Mouse (Mus musculus): ENCODE results near the gene Gm49320.
A peak's percentile ranks its signal among the peaks of the same experiment; 100 is the strongest.

The Gm49320 gene

GRCm38 (mm10) chr8:4259125-4259804, 20.6 kb downstream of the Gm49320 start, which contains the start of gene Ctxn1:
Ctxn1 (minus strand) TSS chr8:4259274.
- peak; percentile 94 for DNase-seq

GRCm38 (mm10) chr8:4259805-4260170, 21.1 kb downstream of the Gm49320 start:
- DNase-seq: no peak

- no peak for DNase-seq
Observed at GRCm38 (mm10) chr8:4263105-4263791, 24.6 kb downstream of the Gm49320 start.

- DNase-seq: no peak
Observed at GRCm38 (mm10) chr8:4265160-4265914, 26.7 kb downstream of the Gm49320 start.

- no peak for DNase-seq
Observed at GRCm38 (mm10) chr8:4267627-4268026, 29.0 kb downstream of the Gm49320 start.

GRCm38 (mm10) chr8:4269609-4270008, 30.9 kb downstream of the Gm49320 start:
- no peak for DNase-seq

GRCm38 (mm10) chr8:4275275-4276110, 36.8 kb downstream of the Gm49320 start, which contains the start of gene Timm44:
Timm44 (minus strand) TSS chr8:4275913.
- peak; percentile 96 for DNase-seq

- no peak for DNase-seq
Observed at GRCm38 (mm10) chr8:4276111-4276465, 37.4 kb downstream of the Gm49320 start.

- no peak for DNase-seq
Observed at GRCm38 (mm10) chr8:4292738-4293137, 54.1 kb downstream of the Gm49320 start.

- DNase-seq: no peak
Observed at GRCm38 (mm10) chr8:4297822-4298221, 59.2 kb downstream of the Gm49320 start.
